Mouse (Mus musculus): Measurements from ENCODE around the gene Ednra. TPM values are rescaled to one million over a fixed set of nuclear protein-coding genes. Genes with fewer than 3 reads are reported as not detected.
A peak's percentile ranks its signal among the peaks of the same experiment; 100 is the strongest.

Gene Ednra
- total RNA-seq (2021) = 1 to 10 TPM; 3.3 to 3.4 TPM
- long read RNA-seq, experiment 1, partial matches to known transcripts = 2 of 5 reads
- long read RNA-seq, experiment 1, other reads (novel, unspliced or antisense) = 0 of 5 reads
- long read RNA-seq, experiment 2, partial matches to known transcripts = 0 of 2 reads
- long read RNA-seq, experiment 2, other reads (novel, unspliced or antisense) = 1 of 2 reads

- DNase-seq (ENCODE audit: low spot score in 2 of 2) = peak; percentile 5 to 11
Measured at GRCm38 (mm10) chr8:77724046-77724930, at the start of gene Ednra. Ednra (minus strand) TSS chr8:77724464.

- DNase-seq (ENCODE audit: low spot score in 2 of 2) = no peak
Measured at GRCm38 (mm10) chr8:77773831-77774230, 49.6 kb upstream of the Ednra start.

- DNase-seq (ENCODE audit: low spot score in 2 of 2) = no peak
Measured at GRCm38 (mm10) chr8:77773256-77773655, 49.0 kb upstream of the Ednra start.

- DNase-seq (ENCODE audit: low spot score in 2 of 2) = peak in 1 of 2 experiments; percentile 4
Measured at GRCm38 (mm10) chr8:77772210-77772886, 48.1 kb upstream of the Ednra start.

GRCm38 (mm10) chr8:77770966-77771365 is 46.7 kb upstream of the Ednra start:
- no peak for DNase-seq (ENCODE audit: low spot score in 2 of 2)

- DNase-seq (ENCODE audit: low spot score in 2 of 2) = no peak
Measured at GRCm38 (mm10) chr8:77768916-77769315, 44.7 kb upstream of the Ednra start.

- DNase-seq (ENCODE audit: low spot score in 2 of 2) = no peak
Measured at GRCm38 (mm10) chr8:77764253-77764652, 40.0 kb upstream of the Ednra start.

- DNase-seq (ENCODE audit: low spot score in 2 of 2) = no peak
Measured at GRCm38 (mm10) chr8:77762967-77763366, 38.7 kb upstream of the Ednra start.

- no peak for DNase-seq (ENCODE audit: low spot score in 2 of 2)
Measured at GRCm38 (mm10) chr8:77755441-77755840, 31.2 kb upstream of the Ednra start.

GRCm38 (mm10) chr8:77753796-77754195 is 29.5 kb upstream of the Ednra start:
- no peak for DNase-seq (ENCODE audit: low spot score in 2 of 2)

- no peak for DNase-seq (ENCODE audit: low spot score in 2 of 2)
Measured at GRCm38 (mm10) chr8:77752041-77752440, 27.8 kb upstream of the Ednra start.

GRCm38 (mm10) chr8:77750407-77750806 is 26.1 kb upstream of the Ednra start:
- DNase-seq (ENCODE audit: low spot score in 2 of 2) = no peak

GRCm38 (mm10) chr8:77744476-77744875 is 20.2 kb upstream of the Ednra start:
- no peak for DNase-seq (ENCODE audit: low spot score in 2 of 2)

- DNase-seq (ENCODE audit: low spot score in 2 of 2) = no peak
Measured at GRCm38 (mm10) chr8:77742395-77742794, 18.1 kb upstream of the Ednra start.

- DNase-seq (ENCODE audit: low spot score in 2 of 2) = peak in 1 of 2 experiments; percentile 13
Measured at GRCm38 (mm10) chr8:77741050-77741777, 16.9 kb upstream of the Ednra start.

GRCm38 (mm10) chr8:77738419-77738818 is 14.2 kb upstream of the Ednra start:
- DNase-seq (ENCODE audit: low spot score in 2 of 2) = no peak

GRCm38 (mm10) chr8:77737327-77737726 is 13.1 kb upstream of the Ednra start:
- no peak for DNase-seq (ENCODE audit: low spot score in 2 of 2)

GRCm38 (mm10) chr8:77733792-77734191 is 9.5 kb upstream of the Ednra start:
- no peak for DNase-seq (ENCODE audit: low spot score in 2 of 2)

- DNase-seq (ENCODE audit: low spot score in 2 of 2) = no peak
Measured at GRCm38 (mm10) chr8:77732964-77733363, 8.7 kb upstream of the Ednra start.

GRCm38 (mm10) chr8:77725406-77725805 is 1.1 kb upstream of the Ednra start:
- DNase-seq (ENCODE audit: low spot score in 2 of 2) = no peak

- no peak for DNase-seq (ENCODE audit: low spot score in 2 of 2)
Measured at GRCm38 (mm10) chr8:77723534-77724045, 674 bp downstream of the Ednra start.
